Mouse (Mus musculus) MEL (cell line): ENCODE measurements around the gene Hpcal4. TPM values are rescaled to one million over a fixed set of nuclear protein-coding genes. Genes with fewer than 3 reads are reported as not detected.

Experiments
- DNase-seq: peaks from one replicate; pipeline ENCODE4 v3.0.0; 2011; ENCODE audit warnings: low read depth, low spot score
- H3K27ac ChIP-seq: 2 replicates; pipeline ENCODE4 v1.5.1; 2012; ENCODE audit warnings: low read depth, mild to moderate bottlenecking, control low read depth, low read length, moderate library complexity; ENCODE audit not compliant: control insufficient read depth
- H3K27me3 ChIP-seq, 2 experiments: fragments of 150-350 bp in 1 of 2; sonication (generic) in 1 of 2; 2 replicates each; pipeline ENCODE4 v1.6.1; 2012; ENCODE audit warnings: low read length in 2 of 2, mild to moderate bottlenecking in 2 of 2, improper control_type of control experiment in 1 of 2, moderate library complexity in 1 of 2; ENCODE audit not compliant: insufficient read depth in 2 of 2, control insufficient read depth in 1 of 2
- H3K36me3 ChIP-seq, 2 experiments: 2 replicates each; pipeline ENCODE4 v1.6.1; 2012 to 2014; ENCODE audit warnings: low read length in 2 of 2, improper control_type of control experiment in 1 of 2, inconsistent platforms in 1 of 2, mild to moderate bottlenecking in 1 of 2; ENCODE audit not compliant: insufficient read depth in 2 of 2, control insufficient read depth in 1 of 2
- H3K4me1 ChIP-seq, 2 experiments: fragments of 150-350 bp in 1 of 2; sonication (generic) in 1 of 2; 2 replicates each; pipeline ENCODE4 v1.6.1; 2012; ENCODE audit warnings: low read length in 2 of 2, improper control_type of control experiment in 1 of 2, mild to moderate bottlenecking in 1 of 2; ENCODE audit not compliant: insufficient read depth in 2 of 2, control insufficient read depth in 1 of 2
- H3K4me3 ChIP-seq, 2 experiments: fragments of 150-350 bp in 1 of 2; sonication (generic) in 1 of 2; 2 replicates each; pipeline ENCODE4 v1.5.1; 2012; ENCODE audit warnings: low read depth in 2 of 2, low read length in 2 of 2, mild to moderate bottlenecking in 2 of 2, moderate library complexity in 2 of 2, control low read depth in 1 of 2, improper control_type of control experiment in 1 of 2; ENCODE audit not compliant: control insufficient read depth in 1 of 2, insufficient read depth in 1 of 2
- H3K79me2 ChIP-seq: 2 replicates; pipeline ENCODE4 v1.6.1; 2012; ENCODE audit warnings: mild to moderate bottlenecking, low read length, moderate library complexity; ENCODE audit not compliant: control insufficient read depth, poor library complexity, insufficient read depth
- H3K9ac ChIP-seq: 2 replicates; pipeline ENCODE4 v1.6.1; 2012; ENCODE audit warnings: low read depth, mild to moderate bottlenecking, control low read depth, low read length, moderate library complexity; ENCODE audit not compliant: control insufficient read depth, poor library complexity, severe bottlenecking
- H3K9me3 ChIP-seq: fragments of 150-350 bp; sonication (generic); replicated peaks from 2 replicates; pipeline ENCODE4 v1.6.1; 2012; ENCODE audit warnings: mild to moderate bottlenecking, low read length, improper control_type of control experiment, moderate library complexity; ENCODE audit not compliant: insufficient read depth
- CHD1 ChIP-seq: IDR thresholded peaks from 2 replicates; pipeline ENCODE4 v1.6.1; 2012; ENCODE audit warnings: low read depth, mild to moderate bottlenecking, inconsistent platforms, low read length, improper control_type of control experiment
- CHD2 ChIP-seq: IDR thresholded peaks from 2 replicates; pipeline ENCODE4 v1.6.1; 2011; ENCODE audit warnings: low read length, improper control_type of control experiment
- CTCF ChIP-seq, 3 experiments: IDR thresholded peaks in 2 of 3; conservative IDR thresholded peaks in 1 of 3; 2 replicates each; pipeline ENCODE4 v1.5.1; 2011 to 2012; ENCODE audit warnings: low read length in 3 of 3, low read depth in 2 of 3, mild to moderate bottlenecking in 2 of 3, improper control_type of control experiment in 1 of 3, inconsistent platforms in 1 of 3, mixed read lengths in 1 of 3, moderate library complexity in 1 of 3; ENCODE audit not compliant: control insufficient read depth in 1 of 3, insufficient read depth in 1 of 3, poor library complexity in 1 of 3, severe bottlenecking in 1 of 3
- ELF1 ChIP-seq: IDR thresholded peaks from 2 replicates; pipeline ENCODE4 v1.6.1; 2014; ENCODE audit warnings: low read depth, mild to moderate bottlenecking, inconsistent platforms, low read length, improper control_type of control experiment, moderate library complexity
- GATA1 ChIP-seq: IDR thresholded peaks from 2 replicates; pipeline ENCODE4 v1.6.1; 2011; ENCODE audit warnings: low read depth, low read length, improper control_type of control experiment
- JUND ChIP-seq: IDR thresholded peaks from 2 replicates; pipeline ENCODE4 v1.6.1; 2011; ENCODE audit warnings: low read depth, mild to moderate bottlenecking, improper control_type of control experiment, low read length
- KAT2A ChIP-seq: conservative IDR thresholded peaks from 2 replicates; pipeline ENCODE4 v1.6.1; 2012; ENCODE audit warnings: low read depth, low read length, improper control_type of control experiment, inconsistent platforms
- MAFK ChIP-seq: IDR thresholded peaks from 2 replicates; pipeline ENCODE4 v1.6.1; 2011; ENCODE audit warnings: low read depth, mild to moderate bottlenecking, low read length, improper control_type of control experiment, borderline replicate concordance
- MAZ ChIP-seq: IDR thresholded peaks from 2 replicates; pipeline ENCODE4 v1.6.1; 2012; ENCODE audit warnings: low read depth, mild to moderate bottlenecking, inconsistent platforms, low read length, improper control_type of control experiment
- MXI1 ChIP-seq: IDR thresholded peaks from 2 replicates; pipeline ENCODE4 v1.6.1; 2011; ENCODE audit warnings: mild to moderate bottlenecking, low read depth, low read length, improper control_type of control experiment
- MYB ChIP-seq: IDR thresholded peaks from 2 replicates; pipeline ENCODE4 v1.6.1; 2011; ENCODE audit warnings: mild to moderate bottlenecking, low read depth, low read length, improper control_type of control experiment
- MYC ChIP-seq: IDR thresholded peaks from 2 replicates; pipeline ENCODE4 v1.6.1; 2011; ENCODE audit warnings: low read depth, mild to moderate bottlenecking, low read length, improper control_type of control experiment, moderate library complexity
- SIN3A ChIP-seq: IDR thresholded peaks from 2 replicates; pipeline ENCODE4 v1.6.1; 2012; ENCODE audit warnings: low read length, improper control_type of control experiment, inconsistent platforms
- TAL1 ChIP-seq: IDR thresholded peaks from 2 replicates; pipeline ENCODE4 v1.6.1; 2012; ENCODE audit warnings: mild to moderate bottlenecking, inconsistent platforms, low read length, moderate library complexity, mixed read lengths
- TBP ChIP-seq: IDR thresholded peaks from 2 replicates; pipeline ENCODE4 v1.8.0; 2011; ENCODE audit warnings: low read depth, low read length, improper control_type of control experiment
- USF2 ChIP-seq, 2 experiments: IDR thresholded peaks; 2 replicates each; pipeline ENCODE4 v1.6.1; 2011 to 2012; ENCODE audit warnings: improper control_type of control experiment in 2 of 2, low read length in 2 of 2, borderline replicate concordance in 1 of 2, inconsistent platforms in 1 of 2, low read depth in 1 of 2, mild to moderate bottlenecking in 1 of 2; ENCODE audit not compliant: insufficient read depth in 1 of 2
- ZC3H11A ChIP-seq: IDR thresholded peaks from 2 replicates; pipeline ENCODE4 v1.6.1; 2012; ENCODE audit warnings: low read depth, mild to moderate bottlenecking, inconsistent platforms, low read length, improper control_type of control experiment
- ZKSCAN1 ChIP-seq: IDR thresholded peaks from 2 replicates; pipeline ENCODE4 v1.6.1; 2012; ENCODE audit warnings: low read depth, mild to moderate bottlenecking, inconsistent platforms, low read length, improper control_type of control experiment, moderate library complexity
- polyA plus RNA-seq, 2 experiments: library from polyadenylated mRNA; stranded (reverse) in 1 of 2; unstranded in 1 of 2; fragments of >175 nt in 1 of 2; fragments of >200 nt in 1 of 2; gene quantifications; 2 replicates each; pipeline versions ENCODE4 v1.2.1 to v1.2.4; 2012; ENCODE audit warnings: low replicate concordance in 2 of 2, low read depth in 1 of 2; ENCODE audit not compliant: insufficient read length in 2 of 2, insufficient read depth in 1 of 2, missing spikeins in 1 of 2
- total RNA-seq: library from RNA; depleted of rRNA; stranded (reverse); fragments of 300-350 nt; gene quantifications from 2 replicates; pipeline ENCODE4 v1.2.3, GENCODE M21; 2012; rRNA removed

The Hpcal4 gene
- total RNA-seq: not detected in 2 replicates
- polyA plus RNA-seq: not detected

- Histone ChIP-seq H3K27me3 (peaks cover 2 to 13% of the 10 kb centered on the region in 2 experiments; a peak in 3 of 4 replicates), H3K4me3 (no peak within 1 kb of the TSS), H3K36me3 (no peaks in the 10 kb centered on the region), H3K4me1 (no peaks in the 10 kb centered on the region), H3K79me2 (no peaks in the 10 kb centered on the region), H3K9me3 (no peaks in the 10 kb centered on the region), H3K9ac (no peak within 1 kb of the TSS)
- no peak for DNase-seq
- TF ChIP-seq MXI1: no peak
- TF ChIP-seq USF2 (IDR thresholded peaks at IDR 0.05; ENCODE audit: borderline replicate concordance in 1 of 2, insufficient read depth in 1 of 2, low read depth in 1 of 2, low read length in 2 of 2): no peak
- TF ChIP-seq MYC: no peak
- no peak for TF ChIP-seq MAFK
- TF ChIP-seq MAZ: no peak
- TF ChIP-seq KAT2A: no peak
- TF ChIP-seq ZKSCAN1: no peak
- TF ChIP-seq GATA1: no peak
- no peak for TF ChIP-seq TAL1
- no peak for TF ChIP-seq SIN3A
- TF ChIP-seq ZC3H11A: no peak
- TF ChIP-seq MYB: no peak
- TF ChIP-seq CTCF (IDR thresholded peaks at IDR 0.05 in 2 of 3, conservative IDR thresholded peaks at IDR 0.05 in 1 of 3; ENCODE audit: control insufficient read depth in 1 of 3, insufficient read depth in 1 of 3, low read depth in 2 of 3, low read length in 3 of 3, poor library complexity in 1 of 3, severe bottlenecking in 1 of 3): no peak
- no peak for TF ChIP-seq JUND
- TF ChIP-seq CHD2: no peak
- no peak for TF ChIP-seq CHD1
- TF ChIP-seq ELF1: no peak
- TF ChIP-seq, all 39 proteins: peak for 0
- H3K27ac ChIP-seq: no peak within 1 kb of the TSS
Observed at GRCm38 (mm10) chr4:123182328-123183238, at the start of gene Hpcal4. Gene Hpcal4 (plus strand): TSS chr4:123183227.

- H3K27me3 ChIP-seq: no peaks in the 10 kb centered on the region
- peak in 1 of 3 experiments; percentile 1; a peak in 1 of 6 replicates for TF ChIP-seq CTCF (IDR thresholded peaks at IDR 0.05 in 2 of 3, conservative IDR thresholded peaks at IDR 0.05 in 1 of 3; ENCODE audit: control insufficient read depth in 1 of 3, insufficient read depth in 1 of 3, low read depth in 2 of 3, low read length in 3 of 3, poor library complexity in 1 of 3, severe bottlenecking in 1 of 3)
- no peak for TF ChIP-seq ZC3H11A
- TF ChIP-seq TBP: peak; percentile 64
- H3K79me2 ChIP-seq: peaks cover 22% of the 10 kb centered on the region
- peaks cover 3 to 12% of the 10 kb centered on the region in 2 experiments; a peak in 3 of 4 replicates for H3K4me1 ChIP-seq
- no peaks in the 10 kb centered on the region for H3K9me3 ChIP-seq
- H3K9ac ChIP-seq: no peak overlapping the region
- no peak for DNase-seq
- H3K36me3 ChIP-seq: peaks cover 14 to 20% of the 10 kb centered on the region in 2 experiments
- H3K4me3 ChIP-seq: no peak overlapping the region; a peak in 1 of 4 replicates
- no peak overlapping the region for H3K27ac ChIP-seq
Observed at GRCm38 (mm10) chr4:123137551-123137950, 45.5 kb upstream of the Hpcal4 start.
